Mouse (Mus musculus) liver, embryonic 14.5 days (tissue): ENCODE data around the gene Ptprn2. TPM values are rescaled to one million over a fixed set of nuclear protein-coding genes. Genes with fewer than 3 reads are reported as not detected.
A peak's percentile ranks its signal among the peaks of the same experiment; 100 is the strongest.

Experiments used
- ATAC-seq: fragments of 200-750 bp; cut with Nextera tagmentation; 2 replicates; pipeline ENCODE4 v1.8.0; 2017; ENCODE audit warnings: moderate number of reproducible peaks, mild to moderate bottlenecking, moderate library complexity; ENCODE audit not compliant: insufficient read depth
- DNase-seq, 3 experiments: peaks; one replicate each; pipeline ENCODE4 v3.0.0-alpha.2; 2012 to 2013; ENCODE audit warnings: low read depth in 3 of 3, low spot score in 3 of 3
- H3K27ac ChIP-seq: fragments of 300-500 bp; sonication (generic); 2 replicates; pipeline ENCODE4 v1.5.1; 2014; ENCODE audit warnings: moderate library complexity, mild to moderate bottlenecking, control low read depth, inconsistent platforms
- H3K27me3 ChIP-seq: fragments of 300-500 bp; sonication (generic); 2 replicates; pipeline ENCODE4 v1.6.1; 2014; ENCODE audit warnings: mild to moderate bottlenecking, low read length, moderate library complexity; ENCODE audit not compliant: control insufficient read depth, insufficient read depth
- H3K36me3 ChIP-seq: fragments of 300-500 bp; sonication (generic); replicated peaks from 2 replicates; pipeline ENCODE4 v1.6.1; 2014; ENCODE audit warnings: low read depth; ENCODE audit not compliant: control insufficient read depth, insufficient read depth
- H3K4me1 ChIP-seq, 2 experiments: fragments of 200-500 bp in 1 of 2; fragments of 300-500 bp in 1 of 2; sonication (generic) in 1 of 2; replicated peaks; 2 replicates each; pipeline ENCODE4 v1.6.1; 2012 to 2014; ENCODE audit warnings: antibody characterized with exemption in 1 of 2, inconsistent platforms in 1 of 2, low read length in 1 of 2; ENCODE audit not compliant: control insufficient read depth in 2 of 2, insufficient read depth in 2 of 2
- H3K4me2 ChIP-seq: fragments of 300-500 bp; sonication (generic); 2 replicates; pipeline ENCODE4 v1.6.1; 2014; ENCODE audit warnings: low read depth, mild to moderate bottlenecking, control low read depth, moderate library complexity
- H3K4me3 ChIP-seq, 2 experiments: fragments of 200-500 bp in 1 of 2; fragments of 300-500 bp in 1 of 2; sonication (generic) in 1 of 2; 2 replicates each; pipeline ENCODE4 v1.5.1; 2012 to 2014; ENCODE audit warnings: low read depth in 2 of 2, low read length in 2 of 2, mild to moderate bottlenecking in 2 of 2, control low read depth in 1 of 2, inconsistent platforms in 1 of 2, moderate library complexity in 1 of 2; ENCODE audit not compliant: insufficient read depth in 1 of 2
- H3K9ac ChIP-seq: fragments of 300-500 bp; sonication (generic); replicated peaks from 2 replicates; pipeline ENCODE4 v1.6.1; 2014; ENCODE audit warnings: mild to moderate bottlenecking, control low read depth, moderate library complexity
- H3K9me3 ChIP-seq: fragments of 300-500 bp; sonication (generic); 2 replicates; pipeline ENCODE4 v1.6.1; 2016; ENCODE audit warnings: low read length, mixed read lengths; ENCODE audit not compliant: control insufficient read depth
- CTCF ChIP-seq: IDR thresholded peaks from 2 replicates; pipeline ENCODE4 v1.5.1; 2016; ENCODE audit warnings: antibody characterized with exemption, low read depth, control low read depth
- EP300 ChIP-seq: IDR thresholded peaks from 2 replicates; pipeline ENCODE4 v1.6.1; 2016; ENCODE audit warnings: antibody characterized with exemption, low read depth
- WGBS: fragments of 180-500 bp; shearing (Covaris S2); extraction: QIAGEN DNeasy Blood & Tissue Kit; methylation state at CpG from one replicate; pipeline ENCODE4 v1.1.7; 2014; ENCODE audit not compliant: insufficient replicate concordance; 5-methylcytosine and 5-hydroxymethylcytosine counted together
- polyA plus RNA-seq, 2 experiments: library from polyadenylated mRNA; depleted of rRNA in 1 of 2; stranded (reverse) in 1 of 2; unstranded in 1 of 2; fragments of >200 nt; fragmentation: Nextera tagmentation in 1 of 2; extraction: Ambion mirVana in 1 of 2; gene quantifications; 2 replicates each; pipeline versions ENCODE4 v1.2.1 to v1.2.3; 2012 to 2014

The Ptprn2 gene
- polyA plus RNA-seq, 2 experiments, result 0.04 TPM; not detected in 1

DNA sequence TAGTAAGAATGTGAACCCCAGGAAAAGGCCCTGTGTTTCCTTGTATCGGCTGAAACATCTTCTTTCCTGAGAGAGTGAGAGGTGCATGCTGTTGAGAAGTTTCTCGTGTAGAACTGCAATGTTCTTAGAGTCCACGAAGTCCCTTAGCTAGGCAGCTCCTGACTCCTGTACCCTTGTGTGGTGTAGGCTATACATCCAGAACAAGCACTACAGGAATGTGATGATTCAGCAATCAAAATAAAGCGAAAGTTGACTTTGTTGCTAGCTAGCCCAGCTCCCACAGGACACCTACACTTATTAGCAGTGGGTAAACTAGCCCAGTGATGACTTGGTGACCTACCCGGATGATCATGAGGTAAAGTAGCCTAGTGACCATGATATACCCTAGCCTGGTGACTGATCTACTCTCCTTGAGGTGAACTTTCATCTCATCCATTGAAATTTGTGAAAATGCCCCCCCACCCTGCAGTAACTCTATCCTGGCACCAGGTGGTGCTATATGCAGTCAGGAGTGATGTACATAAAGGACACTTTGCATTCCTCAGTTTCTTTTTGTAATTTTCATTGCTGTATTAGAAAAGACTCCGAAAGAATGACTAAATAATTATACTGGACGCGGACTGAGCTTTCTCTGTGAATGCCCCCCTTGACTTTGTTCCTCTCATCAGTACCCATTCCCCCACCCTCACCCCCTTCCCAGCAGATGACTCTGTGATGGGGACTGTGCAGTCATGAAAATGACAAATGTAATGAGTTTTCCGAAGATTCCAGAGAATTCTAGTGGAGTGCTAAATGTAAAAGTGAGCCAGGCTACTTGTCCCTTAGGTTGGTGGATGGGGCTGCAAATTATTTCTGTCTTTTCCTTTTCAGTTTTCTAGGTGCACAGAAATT lies 140.1 kb downstream of the Ptprn2 start:
- Histone ChIP-seq H3K4me2 (no peak overlapping the region), H3K27ac (no peak overlapping the region), H3K27me3 (no peaks in the 10 kb centered on the region), H3K36me3 (no peaks in the 10 kb centered on the region), H3K9ac (no peak overlapping the region), H3K9me3 (no peaks in the 10 kb centered on the region), H3K4me3 (no peak overlapping the region), H3K4me1 (no peaks in the 10 kb centered on the region)
- WGBS, result 26% methylated on average over 9 of the region's 9 CpGs
- DNase-seq (peak in 1 of 3 experiments; percentile 14), ATAC-seq (no peak)
- no peak for TF ChIP-seq EP300
- peak; percentile 72 for TF ChIP-seq CTCF

DNA sequence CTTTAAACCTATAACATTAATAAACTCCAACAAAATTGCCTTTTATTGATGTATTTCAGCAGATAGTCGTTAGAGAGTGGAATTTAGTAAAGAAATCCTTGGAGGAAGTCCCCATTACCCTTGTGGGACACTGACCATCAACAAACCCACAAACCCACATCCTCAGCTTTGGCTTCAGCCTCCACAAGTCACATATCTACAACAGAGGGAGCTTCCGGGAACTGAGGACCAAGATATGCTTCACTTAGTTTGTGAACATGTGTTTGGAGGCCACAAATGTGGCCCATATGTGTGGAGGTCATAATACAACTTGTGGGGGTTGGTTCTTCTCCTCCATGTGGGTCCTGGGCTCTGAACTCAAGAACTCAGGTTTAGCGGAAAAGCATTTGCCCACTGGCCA lies 143.5 kb downstream of the Ptprn2 start:
- no peak for DNase-seq
- H3K36me3 ChIP-seq, result no peaks in the 10 kb centered on the region
- no peak overlapping the region for H3K27ac ChIP-seq
- no peaks in the 10 kb centered on the region for H3K27me3 ChIP-seq
- H3K4me3 ChIP-seq, result no peak overlapping the region
- H3K4me2 ChIP-seq, result no peak overlapping the region
- no peaks in the 10 kb centered on the region for H3K9me3 ChIP-seq
- no peak overlapping the region for H3K9ac ChIP-seq
- H3K4me1 ChIP-seq, result no peaks in the 10 kb centered on the region
- ATAC-seq, result no peak
- 29% methylated on average over 3 of the region's 3 CpGs for WGBS
- TF ChIP-seq CTCF (no peak), EP300 (no peak)

- WGBS, result 36% methylated on average over 2 of the region's 2 CpGs
- no peak for ATAC-seq
Measured at GRCm38 (mm10) chr12:116637498-116637897, 152.0 kb downstream of the Ptprn2 start.

DNA sequence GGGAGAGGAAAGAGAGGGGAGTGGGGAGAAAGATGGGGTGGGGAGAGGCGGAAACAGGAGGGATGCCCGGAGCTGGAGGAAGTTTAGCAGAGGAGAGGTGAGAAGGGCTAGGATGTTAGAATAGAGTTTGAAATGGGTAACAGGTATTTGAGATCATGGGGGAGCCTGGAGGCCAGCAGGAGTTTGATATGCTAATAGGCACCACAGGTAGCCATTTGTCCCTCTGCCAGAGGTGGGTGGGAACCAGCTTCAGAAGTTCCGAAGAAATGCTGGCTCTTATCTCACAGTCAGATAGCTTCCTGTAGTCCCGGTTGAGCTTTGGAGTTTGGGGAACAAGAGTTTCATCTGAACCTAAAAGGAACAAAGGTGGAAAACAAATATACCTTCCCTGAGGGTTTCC lies 155.4 kb downstream of the Ptprn2 start:
- H3K36me3 ChIP-seq, result no peaks in the 10 kb centered on the region
- no peak overlapping the region for H3K9ac ChIP-seq
- ATAC-seq, result no peak
- H3K9me3 ChIP-seq, result no peaks in the 10 kb centered on the region
- H3K27ac ChIP-seq, result no peak overlapping the region
- H3K4me3 ChIP-seq, result no peak overlapping the region
- H3K4me2 ChIP-seq, result no peak overlapping the region
- 6% methylated on average over 4 of the region's 4 CpGs for WGBS
- H3K27me3 ChIP-seq, result no peaks in the 10 kb centered on the region
- no peak for DNase-seq
- H3K4me1 ChIP-seq, result no peaks in the 10 kb centered on the region
- TF ChIP-seq EP300 (no peak), CTCF (no peak)

More at GRCm38 (mm10) chr12:116637498-116637897, 152.0 kb downstream of the Ptprn2 start:
- H3K4me3 ChIP-seq, result no peak overlapping the region
- no peak overlapping the region for H3K4me2 ChIP-seq
- H3K9me3 ChIP-seq, result no peaks in the 10 kb centered on the region
- DNase-seq, result no peak
- no peaks in the 10 kb centered on the region for H3K36me3 ChIP-seq
- no peaks in the 10 kb centered on the region for H3K27me3 ChIP-seq
- H3K27ac ChIP-seq, result no peak overlapping the region
- no peak overlapping the region for H3K9ac ChIP-seq
- TF ChIP-seq EP300, result no peak
- no peak for TF ChIP-seq CTCF
- no peaks in the 10 kb centered on the region for H3K4me1 ChIP-seq

DNA sequence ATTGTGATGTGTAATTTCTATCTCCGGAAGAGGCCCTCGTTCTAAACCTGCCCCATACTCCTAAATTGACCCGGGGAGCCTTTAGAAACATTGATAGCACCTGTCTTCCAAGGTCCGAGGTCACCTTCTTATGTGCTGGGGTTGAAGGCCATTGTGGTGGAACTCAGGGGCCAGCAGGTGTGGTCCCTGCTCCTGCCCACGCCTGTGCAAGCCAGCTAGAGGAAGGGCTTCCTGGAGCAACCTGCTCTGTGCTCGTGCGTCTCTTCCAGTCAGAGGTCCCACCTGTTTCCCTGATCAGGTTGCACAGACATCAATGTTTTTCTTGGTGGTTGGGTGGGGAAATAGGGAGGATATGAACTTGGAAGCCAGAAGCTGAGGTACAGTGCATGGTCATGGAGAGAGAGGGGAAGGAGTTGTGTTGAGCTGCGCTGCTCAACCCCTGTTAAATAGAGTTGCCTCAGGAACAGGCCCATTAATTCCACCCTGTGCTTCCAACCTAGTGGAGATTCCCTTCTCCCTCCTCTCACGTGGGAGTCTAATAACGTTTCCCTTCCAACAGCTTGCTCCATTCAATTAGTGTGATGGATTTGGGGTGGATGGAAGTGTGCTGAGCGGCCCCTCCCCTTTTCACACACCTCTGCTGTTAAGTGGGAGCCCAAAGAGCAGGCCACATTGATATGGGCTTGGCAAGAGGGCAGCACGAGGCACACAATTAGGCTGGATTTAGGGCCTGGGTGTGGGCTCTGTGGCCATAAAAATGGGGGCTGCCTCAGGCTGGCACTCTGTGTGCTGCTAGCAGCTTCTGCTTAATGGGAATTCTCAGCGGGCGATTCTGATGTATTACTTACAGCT lies 156.0 kb downstream of the Ptprn2 start:
- no peaks in the 10 kb centered on the region for H3K36me3 ChIP-seq
- no peak for DNase-seq
- H3K27me3 ChIP-seq, result no peaks in the 10 kb centered on the region
- H3K9ac ChIP-seq, result no peak overlapping the region
- H3K4me1 ChIP-seq, result no peaks in the 10 kb centered on the region
- no peak overlapping the region for H3K27ac ChIP-seq
- no peak overlapping the region for H3K4me2 ChIP-seq
- H3K9me3 ChIP-seq, result no peaks in the 10 kb centered on the region
- 21% methylated on average over 14 of the region's 14 CpGs for WGBS
- H3K4me3 ChIP-seq, result no peak overlapping the region
- no peak for ATAC-seq
- TF ChIP-seq EP300 (no peak), CTCF (no peak)
